Mouse (Mus musculus) left cerebral cortex, postnatal 36 days (tissue): Measurements from ENCODE around the gene Paics. TPM values are rescaled to one million over a fixed set of nuclear protein-coding genes. Genes with fewer than 3 reads are reported as not detected.
A peak's percentile ranks its signal among the peaks of the same experiment; 100 is the strongest.
"Not testable (repeated sequence)": the region's sequence is repeated elsewhere in the genome, so short reads cannot be mapped to it uniquely, and the experiment has no call there.

Experiments
- DNase-seq, 2 experiments: peaks; one replicate each; pipeline ENCODE4 v3.0.0; 2021 to 2022; ENCODE audit warnings: low spot score in 2 of 2, mixed read lengths in 1 of 2
- intact Hi-C: fragments of 180-260 bp; cut with DNase I; formaldehyde crosslinking; loops from one replicate; pipeline ENCODE4 v1.15.1; 2025
- total RNA-seq, 2 experiments: library from RNA; stranded (reverse); gene quantifications; 2 replicates each; pipeline ENCODE4 v1.2.3; 2021

The Paics gene
- total RNA-seq, 2 experiments from 2014 or later, result 87.8 to 95.7 TPM

- intact Hi-C loops, result no loop called here
- DNase-seq, result no peak
These were observed 3.3 kb upstream of the Paics start for GRCm38 (mm10) chr5:76947758-76948157.

DNA sequence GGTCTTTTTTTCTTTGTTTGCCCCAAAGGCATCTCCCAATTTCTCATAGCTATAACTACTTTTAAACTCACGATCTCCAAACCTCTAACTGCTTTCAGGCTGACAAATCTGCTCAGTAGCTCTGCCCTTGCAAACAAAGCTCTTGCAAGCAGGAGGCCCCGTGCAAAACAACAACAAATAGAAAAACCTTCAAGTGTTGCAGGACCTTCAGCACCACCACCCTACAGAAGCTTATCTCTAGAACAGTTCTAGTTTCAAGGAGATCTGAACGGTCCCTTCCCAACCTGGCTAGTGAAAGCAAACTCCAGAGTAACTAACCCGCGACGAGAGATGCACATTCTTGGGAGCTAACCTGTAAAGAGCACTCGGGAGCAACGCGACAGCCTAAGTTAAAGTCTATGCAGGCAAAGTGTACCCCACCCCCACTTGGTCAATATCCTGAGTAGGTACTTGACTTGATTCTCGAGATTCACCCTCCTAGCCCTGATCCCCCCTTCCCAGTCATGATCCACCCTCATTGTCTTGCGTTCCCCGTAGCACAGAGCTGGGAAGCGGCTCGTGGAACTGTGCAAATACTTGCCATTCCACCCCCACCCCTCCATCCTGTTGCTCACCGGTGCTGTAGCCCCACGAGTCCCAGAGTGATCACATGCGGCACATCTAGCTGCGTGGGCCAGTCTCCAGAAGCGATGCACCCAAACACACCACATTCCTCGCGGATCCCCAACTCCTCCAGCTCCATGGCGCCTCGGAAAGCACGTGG, 583 bp upstream of the Paics start:
- no peak for DNase-seq
- intact Hi-C loops, result loop anchor here (1.0 kb wide), 1 partner anchor 45 kb away; the partner anchor contains the start of gene Aasdh

- intact Hi-C loops, result no loop called here
- DNase-seq, result no peak
These were observed 1.3 kb downstream of the Paics start for GRCm38 (mm10) chr5:76952112-76953040.

GRCm38 (mm10) chr5:76953794-76954193, 2.7 kb downstream of the Paics start:
- intact Hi-C loops, result no loop called here
- DNase-seq, result no peak

- intact Hi-C loops, result no loop called here
These were observed 3.3 kb downstream of the Paics start for GRCm38 (mm10) chr5:76954271-76954900.

DNA sequence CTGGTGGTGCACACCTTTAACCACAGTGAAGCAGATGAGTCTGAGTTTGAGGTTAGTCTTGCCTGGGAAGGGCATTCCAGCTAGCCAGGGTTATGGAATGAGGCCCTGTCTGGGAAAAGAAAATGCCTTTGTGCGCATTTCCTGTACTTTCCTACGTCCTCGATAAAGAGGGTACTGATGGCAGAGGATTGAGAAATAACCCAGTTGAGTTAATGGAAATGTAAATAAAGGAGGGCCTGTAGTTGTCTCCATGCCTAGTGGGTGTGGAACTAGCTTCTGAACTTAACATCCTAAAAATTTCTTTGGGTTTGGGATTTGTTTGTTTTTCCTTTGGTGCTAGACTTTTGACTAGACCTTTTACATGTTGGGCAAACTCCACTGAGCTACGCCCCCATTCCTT, 4.4 kb downstream of the Paics start:
- DNase-seq, result no peak
- intact Hi-C loops, result no loop called here

More at GRCm38 (mm10) chr5:76954271-76954900, 3.3 kb downstream of the Paics start:
- no peak for DNase-seq

- no peak for DNase-seq
- intact Hi-C loops, result no loop called here
These were observed 6.8 kb downstream of the Paics start for GRCm38 (mm10) chr5:76957954-76958353.

DNA sequence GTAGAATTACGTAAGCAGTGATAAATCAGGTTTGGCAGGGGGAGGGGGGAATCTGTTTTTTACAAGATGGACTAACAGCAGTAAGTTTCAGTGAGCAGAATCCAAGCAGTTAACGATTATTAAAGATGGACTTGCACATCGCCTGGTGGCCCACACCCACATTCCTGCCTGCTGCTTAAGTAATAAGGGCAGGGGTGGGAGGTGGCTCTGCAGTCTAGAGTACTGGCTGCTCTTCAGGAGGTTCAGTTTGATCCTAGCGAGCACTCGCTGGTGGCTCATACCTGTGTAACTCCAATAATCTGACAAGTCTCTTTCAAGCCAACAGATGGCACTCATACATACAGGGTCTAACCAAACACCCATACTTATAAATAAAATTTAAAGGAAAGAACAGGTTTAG, 8.5 kb downstream of the Paics start:
- intact Hi-C loops, result no loop called here
- no peak for DNase-seq

GRCm38 (mm10) chr5:76962545-76962944, 11.4 kb downstream of the Paics start:
- intact Hi-C loops, result no loop called here
- no peak for DNase-seq

- no peak for DNase-seq
- intact Hi-C loops, result no loop called here
These were observed 13.5 kb downstream of the Paics start for GRCm38 (mm10) chr5:76964651-76965050.

GRCm38 (mm10) chr5:76969250-76969649, 18.1 kb downstream of the Paics start:
- intact Hi-C loops, result no loop called here
- no peak for DNase-seq

- DNase-seq, intact Hi-C loops: not testable (repeated sequence)
These were observed 20.0 kb downstream of the Paics start for GRCm38 (mm10) chr5:76971115-76971514.

GRCm38 (mm10) chr5:76973488-76973887, 22.4 kb downstream of the Paics start:
- DNase-seq, result no peak
- intact Hi-C loops, result no loop called here

DNA sequence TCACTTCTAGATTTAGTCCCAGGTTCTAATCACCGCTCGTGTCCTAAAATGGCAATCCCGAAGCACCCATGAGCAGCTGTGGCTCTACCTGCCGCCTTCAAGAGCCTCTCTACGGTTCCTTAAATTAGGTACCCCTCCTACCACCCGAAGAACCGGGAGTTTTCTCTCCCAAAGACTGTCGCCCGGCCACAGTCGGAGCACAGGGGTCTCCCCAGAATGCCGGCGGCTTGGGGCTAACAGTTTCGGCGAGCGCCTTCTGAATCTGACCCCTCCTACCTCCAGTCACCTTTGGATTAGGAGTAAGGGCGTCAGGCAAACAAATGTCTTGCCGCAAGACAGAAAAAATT, 23.1 kb downstream of the Paics start:
- intact Hi-C loops, result no loop called here
- DNase-seq, result no peak

DNA sequence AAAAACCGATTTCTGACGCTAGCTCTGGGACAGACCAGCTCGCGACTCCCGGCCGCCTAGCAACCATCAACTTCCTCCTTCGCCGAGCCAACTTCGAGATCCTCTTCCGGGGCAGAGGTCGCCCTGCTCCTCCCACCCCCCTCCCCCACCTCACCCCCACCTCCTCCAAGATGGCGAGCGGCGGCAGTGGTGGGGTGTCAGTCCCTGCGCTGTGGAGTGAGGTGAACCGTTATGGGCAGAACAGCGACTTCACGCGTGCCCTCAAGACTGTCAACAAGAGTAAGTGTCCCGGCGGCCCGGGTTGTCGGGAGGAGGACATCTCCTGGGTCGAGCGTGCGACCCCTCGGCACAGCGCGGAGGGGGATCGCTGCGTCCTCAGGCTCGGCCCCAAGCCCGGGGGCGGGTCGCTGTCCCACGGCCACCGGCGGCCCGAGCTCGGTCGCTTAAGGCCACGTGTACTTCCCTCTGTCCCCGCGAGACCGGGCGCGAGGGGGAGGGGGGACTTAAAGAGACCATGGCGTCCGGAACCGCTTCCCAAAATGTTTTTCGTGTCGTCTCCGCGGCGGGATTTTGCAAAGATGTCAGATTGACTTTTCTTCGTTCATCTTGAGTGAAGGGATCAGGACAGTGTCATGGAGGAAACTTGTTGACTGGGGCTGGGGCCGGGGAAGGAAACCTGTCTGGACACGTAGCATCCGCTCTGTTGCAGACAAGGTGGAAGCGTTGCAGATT, 23.6 kb downstream of the Paics start, which contains the start of gene Srp72:
Srp72 (plus strand) TSS at position 130 of the 732 bp plus-strand sequence.
- intact Hi-C loops, result no loop called here
- DNase-seq, result peak; percentile 78 to 82

DNA sequence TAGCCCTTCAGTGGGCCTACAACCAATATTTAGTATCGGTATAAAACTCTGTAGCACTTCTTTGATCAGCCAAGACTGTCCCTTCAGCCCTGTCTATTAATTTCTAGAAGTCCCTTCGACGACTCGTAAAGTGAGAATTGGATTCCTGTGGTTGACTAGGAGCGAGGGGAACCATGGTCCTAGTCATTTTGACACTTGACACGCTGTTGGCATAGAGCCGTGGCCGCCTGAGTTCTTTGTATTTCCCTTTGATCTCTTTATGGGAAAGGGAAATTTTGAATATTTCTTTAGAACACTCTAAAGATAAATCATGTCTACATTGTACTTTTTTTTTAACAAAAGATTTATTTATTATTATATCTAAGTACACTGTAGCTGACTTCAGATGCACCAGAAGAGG, 24.6 kb downstream of the Paics start:
- DNase-seq, result no peak

DNA sequence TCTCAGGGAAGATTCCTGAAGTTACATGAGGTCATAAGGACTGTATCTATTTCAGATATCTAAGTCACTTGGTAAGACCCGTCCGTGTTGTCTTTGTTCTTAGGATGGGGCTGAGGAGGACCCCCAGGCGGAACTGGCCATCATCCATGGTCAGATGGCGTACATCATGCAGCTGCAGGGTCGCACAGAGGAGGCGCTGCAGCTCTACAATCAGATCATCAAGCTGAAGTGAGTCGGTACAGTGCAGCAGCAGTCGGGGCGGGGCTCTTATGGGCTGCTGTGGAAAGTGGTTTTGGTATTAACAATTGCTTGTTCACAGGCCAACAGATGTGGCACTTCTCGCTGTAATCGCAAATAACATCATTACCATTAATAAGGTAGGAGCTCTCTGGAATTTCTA, 32.9 kb downstream of the Paics start:
- DNase-seq, result no peak
- intact Hi-C loops, result no loop called here

More for the DNA sequence above, 24.6 kb downstream of the Paics start:
- intact Hi-C loops, result no loop called here

DNA sequence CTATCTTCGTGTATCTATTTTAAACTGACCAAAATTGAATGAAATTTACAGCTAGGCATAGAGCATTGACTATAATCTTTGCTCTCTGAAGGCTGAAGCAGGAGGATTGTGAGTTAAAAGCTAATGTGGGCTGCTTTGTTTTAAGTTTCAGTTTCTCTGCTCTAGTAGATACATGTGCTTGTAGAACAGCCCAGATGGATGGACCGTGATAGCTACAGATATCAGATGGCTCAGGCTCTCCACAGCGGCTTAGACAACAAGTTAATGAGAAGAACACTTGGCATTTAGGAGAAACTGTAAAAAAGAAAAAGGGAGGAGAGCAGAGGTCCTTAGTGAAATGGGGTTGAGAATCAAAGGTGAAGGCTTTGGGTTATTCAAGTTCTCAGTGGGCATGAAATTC, 39.7 kb downstream of the Paics start:
- intact Hi-C loops, result loop anchor here (10.0 kb wide), 1 partner anchor 334 kb away; no protein-coding TSS in a partner anchor
- DNase-seq, result no peak

- intact Hi-C loops, result loop anchor here (10.0 kb wide), 1 partner anchor 332 kb away; no protein-coding TSS in a partner anchor
- DNase-seq, result no peak
These were observed 42.2 kb downstream of the Paics start for GRCm38 (mm10) chr5:76993174-76993814.
